Mouse (Mus musculus): ENCODE measurements at regions not wholly inside any gene's neighbourhood (a gene's known extent, or its start where the extent isn't known, plus 50 kb on each side); places are given as distances from the start of the nearest gene placed in this dataset.

DNA sequence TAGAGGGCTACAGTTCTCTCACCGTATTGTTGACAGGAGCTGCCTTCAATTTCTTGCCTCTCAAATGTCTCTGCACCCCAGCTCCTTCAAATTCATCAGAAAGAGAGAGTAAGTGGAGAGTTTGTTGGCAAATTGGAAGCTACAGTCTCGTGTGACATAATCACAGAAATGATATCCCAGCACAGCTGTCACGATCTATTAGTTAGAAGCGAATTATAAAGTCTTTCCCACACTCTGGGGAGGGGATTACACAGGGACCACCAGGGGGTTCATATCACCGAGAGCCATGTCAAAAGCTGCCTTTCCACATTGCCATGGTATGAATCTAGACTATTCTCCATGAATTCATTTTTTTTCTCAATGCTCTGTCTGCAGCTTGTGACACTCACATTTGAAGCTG, 260.3 kb upstream of the Gm9747 start:
- TF ChIP-seq CTCF (IDR thresholded peaks at IDR 0.05; ENCODE audit: borderline replicate concordance, insufficient read depth, low read length) (no peak), POLR2A (IDR thresholded peaks at IDR 0.05; ENCODE audit: low read depth, low read length) (no peak)
